Mouse (Mus musculus) spleen, postnatal 36 days (tissue): ENCODE data around the gene Ndufv3.

ENCODE experiments used
- DNase-seq, 2 experiments: peaks; one replicate each; pipeline ENCODE4 v3.0.0; 2022; ENCODE audit warnings: low spot score in 2 of 2, mixed read lengths in 1 of 2

Gene Ndufv3

GRCm38 (mm10) chr17:31519946-31520838 is at the start of gene Ndufv3, which contains the start of gene Wdr4:
TSS of gene Ndufv3 (plus strand) at chr17:31520115.
TSS of gene Wdr4 (minus strand) at chr17:31519980.
- peak; percentile 99 to 100 for DNase-seq

- DNase-seq = no peak
Measured at GRCm38 (mm10) chr17:31470766-31471418, 49.0 kb upstream of the Ndufv3 start.

GRCm38 (mm10) chr17:31474388-31474787 is 45.5 kb upstream of the Ndufv3 start:
- no peak for DNase-seq

- no peak for DNase-seq
Measured at GRCm38 (mm10) chr17:31478606-31479005, 41.3 kb upstream of the Ndufv3 start.

GRCm38 (mm10) chr17:31479108-31479844 is 40.6 kb upstream of the Ndufv3 start:
- no peak for DNase-seq

- DNase-seq = no peak
Measured at GRCm38 (mm10) chr17:31486616-31487198, 33.2 kb upstream of the Ndufv3 start.

- no peak for DNase-seq
Measured at GRCm38 (mm10) chr17:31487433-31488060, 32.4 kb upstream of the Ndufv3 start.

GRCm38 (mm10) chr17:31491355-31491754 is 28.6 kb upstream of the Ndufv3 start:
- no peak for DNase-seq

- peak; percentile 43 to 52 for DNase-seq
Measured at GRCm38 (mm10) chr17:31492416-31492815, 27.5 kb upstream of the Ndufv3 start.

GRCm38 (mm10) chr17:31494989-31495388 is 24.9 kb upstream of the Ndufv3 start:
- no peak for DNase-seq

GRCm38 (mm10) chr17:31497726-31498125 is 22.2 kb upstream of the Ndufv3 start:
- no peak for DNase-seq

GRCm38 (mm10) chr17:31499725-31500124 is 20.2 kb upstream of the Ndufv3 start:
- no peak for DNase-seq

GRCm38 (mm10) chr17:31500416-31500815 is 19.5 kb upstream of the Ndufv3 start:
- DNase-seq = no peak

- no peak for DNase-seq
Measured at GRCm38 (mm10) chr17:31500908-31501307, 19.0 kb upstream of the Ndufv3 start.

- DNase-seq = no peak
Measured at GRCm38 (mm10) chr17:31502261-31502927, 17.5 kb upstream of the Ndufv3 start.

- DNase-seq = no peak
Measured at GRCm38 (mm10) chr17:31503337-31503736, 16.6 kb upstream of the Ndufv3 start.

- DNase-seq = no peak
Measured at GRCm38 (mm10) chr17:31503936-31504335, 16.0 kb upstream of the Ndufv3 start.

GRCm38 (mm10) chr17:31505013-31505412 is 14.9 kb upstream of the Ndufv3 start:
- DNase-seq = no peak

GRCm38 (mm10) chr17:31506282-31506681 is 13.6 kb upstream of the Ndufv3 start:
- DNase-seq = no peak

GRCm38 (mm10) chr17:31510944-31511343 is 9.0 kb upstream of the Ndufv3 start:
- DNase-seq = no peak
